Mouse (Mus musculus): Measurements from ENCODE around the gene Cadps2. TPM values are rescaled to one million over a fixed set of nuclear protein-coding genes. Genes with fewer than 3 reads are reported as not detected.

Gene Cadps2
- total RNA-seq, 2 experiments from 2014 or later = 1.1 to 1.4 TPM

DNA sequence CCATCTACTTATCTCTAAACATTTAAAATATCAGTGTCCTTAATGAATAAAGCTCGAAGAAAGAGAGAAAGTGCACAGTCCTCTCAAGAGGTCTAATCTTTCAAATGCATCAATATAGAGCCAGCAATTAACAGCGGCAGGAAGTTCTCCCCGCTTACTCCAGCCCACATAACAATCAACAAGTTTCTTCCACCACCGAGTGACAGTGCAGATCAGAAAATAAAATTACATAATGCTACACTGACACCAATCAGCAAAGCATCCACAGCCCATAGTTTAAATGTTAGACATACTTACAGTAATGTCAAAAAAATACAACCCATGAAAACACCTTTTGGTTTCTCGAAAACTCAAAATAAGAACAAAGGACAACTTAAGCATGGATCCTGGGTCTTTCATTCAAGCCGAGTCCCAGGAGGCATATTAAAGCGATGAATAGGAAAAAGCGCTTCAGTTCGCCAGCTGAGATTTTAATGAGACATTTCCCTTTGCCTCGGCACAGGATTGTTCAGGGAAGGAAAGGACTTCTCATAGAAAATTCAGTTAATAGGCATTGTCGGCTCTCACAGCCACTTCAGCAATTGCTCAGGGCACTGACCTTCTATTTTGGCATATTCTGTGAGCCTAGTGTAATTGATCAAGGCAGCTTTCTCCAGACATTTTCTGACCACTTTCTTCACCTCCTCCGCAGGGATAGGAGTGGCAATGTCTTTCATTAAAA, 456.8 kb downstream of the Cadps2 start:
- no peak for DNase-seq (ENCODE audit: low spot score in 2 of 2)

DNA sequence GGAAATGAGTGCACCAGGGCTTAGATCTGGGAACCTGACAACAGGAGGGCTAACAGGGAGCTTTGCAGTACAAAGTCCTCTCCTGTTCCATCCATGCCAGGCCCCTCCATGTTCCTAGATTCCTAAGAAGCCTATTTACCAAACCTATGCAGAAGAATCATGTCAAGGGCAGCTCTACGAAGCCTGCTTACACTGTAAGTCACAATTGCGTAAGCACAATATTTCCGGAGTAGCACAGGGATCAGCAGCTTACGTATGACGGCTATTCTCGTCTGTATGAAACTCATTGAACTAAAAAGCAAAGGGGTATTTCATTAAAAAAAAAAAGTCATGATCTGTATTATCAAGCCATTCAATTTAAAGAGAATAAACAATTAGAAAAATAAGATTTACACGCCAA, 462.9 kb downstream of the Cadps2 start:
- DNase-seq (ENCODE audit: low spot score in 2 of 2) = no peak

DNA sequence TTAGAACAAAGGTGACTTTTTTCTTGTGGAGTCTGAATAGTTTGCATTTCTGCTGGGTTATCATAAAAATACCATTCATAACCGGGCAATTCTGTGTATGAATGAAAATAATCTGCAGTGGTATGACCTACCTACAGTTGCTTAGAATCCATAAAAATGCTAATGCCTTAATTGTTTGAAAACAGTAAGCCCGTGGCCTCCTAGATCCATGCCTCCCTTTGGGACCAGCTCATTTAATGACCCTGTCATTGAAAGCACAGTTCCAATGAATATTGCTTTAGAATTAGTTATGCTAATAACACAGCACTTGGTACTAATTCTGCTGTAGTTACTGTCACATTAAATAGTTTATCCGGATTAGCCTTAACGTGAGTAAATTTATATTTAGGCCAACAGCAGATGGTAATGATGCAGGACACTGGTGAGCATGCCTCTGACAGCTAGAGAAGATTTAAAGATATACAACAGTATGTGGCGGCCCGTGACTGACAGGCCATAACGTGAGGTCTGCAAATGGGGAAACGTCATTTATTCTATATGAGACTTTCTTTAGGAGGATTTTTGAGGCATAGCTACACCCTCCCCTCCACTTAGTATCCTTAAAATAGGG, 477.3 kb downstream of the Cadps2 start:
- no peak for DNase-seq (ENCODE audit: low spot score in 2 of 2)

DNA sequence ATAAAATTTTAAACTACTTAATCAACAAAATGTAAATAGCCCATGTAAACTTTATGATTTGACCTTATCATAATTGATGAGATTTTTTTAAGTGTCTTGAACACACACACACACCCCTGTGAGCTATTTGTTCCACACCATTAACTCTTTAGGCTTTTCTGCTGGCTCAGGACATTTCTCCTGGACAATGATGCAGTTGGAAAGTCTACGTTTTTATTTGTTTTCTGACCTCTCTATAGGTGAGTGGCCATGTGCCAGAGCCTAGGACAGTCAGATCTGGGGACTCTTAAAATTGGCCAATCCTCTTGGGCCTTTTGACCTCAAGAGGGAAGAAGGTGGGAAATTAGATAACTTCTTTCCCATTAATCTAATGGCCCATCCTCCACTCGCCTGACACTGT, 478.6 kb downstream of the Cadps2 start:
- no peak for DNase-seq (ENCODE audit: low spot score in 2 of 2)

DNA sequence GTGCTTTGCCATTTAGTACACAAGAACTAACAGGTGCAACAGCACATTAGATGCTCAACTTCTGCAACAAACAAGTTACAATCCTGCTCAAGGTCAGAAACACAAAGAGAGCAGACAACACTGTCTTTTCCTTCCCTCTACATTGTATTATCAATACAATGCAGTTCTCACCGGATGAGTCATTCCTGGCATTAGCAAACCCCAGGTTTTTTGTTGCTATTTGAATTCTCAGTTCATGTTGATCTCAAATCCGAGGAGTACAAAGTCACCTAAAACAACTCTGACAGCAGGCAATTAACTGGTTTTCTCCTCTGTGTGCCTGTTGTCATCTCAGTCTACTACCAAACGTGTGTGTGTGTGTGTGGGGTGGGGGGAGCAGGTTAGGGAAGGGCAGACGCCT, 483.1 kb downstream of the Cadps2 start:
- DNase-seq (ENCODE audit: low spot score in 2 of 2) = no peak

DNA sequence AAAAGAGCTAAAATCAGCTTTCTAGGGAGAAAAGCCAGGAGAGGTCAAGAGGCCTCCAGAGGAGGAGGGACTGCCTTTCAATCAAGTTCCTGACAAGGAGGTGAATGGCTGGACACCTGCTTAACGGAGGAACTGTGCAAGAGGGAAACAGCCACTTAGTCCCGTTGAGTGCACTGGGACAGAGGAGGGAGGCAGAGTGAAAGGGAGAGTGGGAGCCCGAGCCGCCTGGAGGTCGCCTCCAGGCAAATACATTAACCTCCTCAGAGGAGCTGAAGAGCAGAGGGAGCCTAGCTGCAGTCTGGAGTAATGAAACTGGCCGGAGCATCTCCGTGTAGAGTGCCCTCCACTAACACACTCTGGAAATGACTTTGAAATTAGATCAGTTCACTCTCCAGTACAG, 485.7 kb downstream of the Cadps2 start:
- no peak for DNase-seq (ENCODE audit: low spot score in 2 of 2)

DNA sequence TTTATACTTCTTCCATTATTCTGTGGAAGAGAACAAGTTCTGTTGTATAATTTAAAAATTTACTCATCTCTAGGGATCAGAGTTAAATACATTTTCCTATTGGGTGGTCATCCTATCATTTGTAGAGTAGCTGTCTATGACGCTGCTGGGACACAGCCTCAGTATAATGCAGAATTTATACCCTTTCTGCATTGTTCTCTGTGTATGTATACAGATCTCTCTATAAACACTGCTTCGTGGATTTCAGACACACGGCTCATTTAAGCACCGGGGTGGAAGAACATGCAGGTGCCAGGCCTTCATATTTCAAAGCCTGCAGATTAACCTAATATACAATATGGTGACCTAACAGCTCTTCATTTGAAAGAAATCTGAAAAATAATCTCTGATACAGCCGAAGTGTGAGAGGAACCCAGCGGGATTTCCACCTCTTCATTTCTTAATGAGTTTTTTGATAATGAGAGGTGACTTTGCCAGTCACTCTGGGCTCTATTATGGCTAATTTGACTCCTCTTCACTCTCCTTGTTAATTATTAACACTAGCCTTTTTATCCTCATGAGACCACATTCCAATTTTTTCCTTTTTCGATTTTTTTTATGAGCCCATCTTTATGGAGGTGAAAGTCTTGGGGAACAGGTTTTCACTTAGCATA, 501.7 kb downstream of the Cadps2 start:
- no peak for DNase-seq (ENCODE audit: low spot score in 2 of 2)

DNA sequence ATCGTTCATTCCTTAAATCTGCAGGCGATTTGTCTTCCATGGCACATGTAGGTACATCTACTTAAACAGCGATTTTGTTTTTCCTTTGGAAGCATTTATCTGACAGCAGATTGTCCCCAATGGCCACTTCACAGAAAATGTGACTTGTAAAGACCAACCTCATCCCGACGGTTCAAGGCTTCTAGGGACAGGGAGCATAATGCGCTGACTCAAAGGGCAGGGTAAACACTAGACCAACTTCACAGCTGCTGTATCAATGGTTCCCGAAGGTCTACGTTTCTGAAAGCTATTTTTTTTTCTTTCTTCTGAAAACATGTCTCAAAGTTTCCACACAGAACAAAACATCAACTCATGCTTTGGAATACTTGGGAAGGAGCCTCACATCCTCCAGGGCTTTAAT, 524.3 kb downstream of the Cadps2 start:
- DNase-seq (ENCODE audit: low spot score in 2 of 2) = no peak

DNA sequence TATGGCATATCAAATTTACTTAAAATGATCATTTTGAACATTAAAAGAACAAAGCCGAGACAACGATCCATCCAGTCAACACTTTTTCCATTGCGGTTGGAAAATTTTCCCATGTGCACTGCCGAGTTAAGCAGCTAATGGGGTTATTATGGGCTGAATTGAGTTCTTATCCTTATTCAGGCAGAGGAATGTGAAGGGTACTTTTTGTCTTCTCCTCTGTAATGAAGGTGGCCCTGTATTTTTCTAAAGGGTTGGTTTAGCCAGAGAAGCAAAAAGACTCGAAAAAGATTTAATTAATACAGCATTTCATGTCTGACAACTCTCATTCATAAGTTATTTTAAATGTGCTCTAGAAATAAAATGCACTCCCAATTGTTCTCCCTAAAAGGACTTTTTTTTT, 524.9 kb downstream of the Cadps2 start:
- DNase-seq (ENCODE audit: low spot score in 2 of 2) = no peak

DNA sequence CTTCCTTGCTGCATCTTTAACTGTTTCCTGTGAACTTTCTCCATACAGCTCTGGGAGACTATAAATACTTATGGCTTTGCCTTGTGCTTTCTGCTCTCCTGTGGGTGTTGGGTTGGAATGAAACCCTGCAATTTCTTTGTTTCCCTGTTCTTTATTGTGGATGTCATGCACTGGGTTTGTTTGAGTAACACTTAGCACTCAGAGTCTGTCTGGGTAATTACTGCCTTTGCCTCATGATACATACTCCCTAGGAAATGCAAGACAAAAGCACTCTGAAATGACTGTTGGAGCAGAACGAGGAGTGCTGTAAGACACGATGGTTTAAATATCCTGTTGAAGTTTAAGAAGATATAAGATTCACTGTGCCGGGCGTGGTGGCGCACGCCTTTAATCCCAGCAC, 533.2 kb downstream of the Cadps2 start:
- no peak for DNase-seq (ENCODE audit: low spot score in 2 of 2)

DNA sequence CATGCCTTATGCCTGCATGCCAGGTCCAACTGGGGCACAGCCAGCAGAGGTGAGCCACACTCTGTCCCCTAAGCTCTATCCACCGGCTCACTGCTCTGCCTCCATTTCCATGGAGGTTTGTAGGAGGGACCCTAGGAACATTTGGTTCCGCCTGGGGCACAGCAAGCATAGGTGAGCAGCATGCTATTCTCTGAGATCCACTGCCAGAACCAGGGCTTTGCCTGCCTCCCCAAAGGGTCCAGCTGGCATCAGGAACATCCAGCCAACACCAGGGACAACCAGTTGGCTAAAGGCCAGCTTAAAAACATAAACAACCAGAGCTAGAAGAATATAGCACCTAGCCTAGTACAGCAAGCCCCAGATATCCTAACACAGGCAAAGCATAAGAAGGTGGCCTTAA, 540.6 kb downstream of the Cadps2 start:
- no peak for DNase-seq (ENCODE audit: low spot score in 2 of 2)

DNA sequence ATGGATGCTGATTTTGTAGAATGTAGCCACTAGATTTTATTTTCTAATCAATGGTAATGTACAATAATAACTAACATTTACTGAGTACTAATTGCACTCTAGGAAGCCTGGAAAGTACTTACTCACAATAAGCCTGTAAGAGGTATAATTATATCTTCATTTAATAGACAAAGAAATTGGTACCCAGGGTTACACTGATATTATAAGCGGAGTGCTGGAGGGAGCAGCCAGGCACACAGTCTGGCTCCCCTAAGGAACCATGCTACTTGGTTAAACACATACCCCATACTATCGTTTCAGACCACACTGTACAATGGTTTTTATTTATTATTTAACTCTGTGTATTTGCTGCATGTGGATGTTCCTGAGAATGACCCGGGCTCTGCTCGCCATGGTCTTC, 544.5 kb downstream of the Cadps2 start:
- DNase-seq (ENCODE audit: low spot score in 2 of 2) = no peak

DNA sequence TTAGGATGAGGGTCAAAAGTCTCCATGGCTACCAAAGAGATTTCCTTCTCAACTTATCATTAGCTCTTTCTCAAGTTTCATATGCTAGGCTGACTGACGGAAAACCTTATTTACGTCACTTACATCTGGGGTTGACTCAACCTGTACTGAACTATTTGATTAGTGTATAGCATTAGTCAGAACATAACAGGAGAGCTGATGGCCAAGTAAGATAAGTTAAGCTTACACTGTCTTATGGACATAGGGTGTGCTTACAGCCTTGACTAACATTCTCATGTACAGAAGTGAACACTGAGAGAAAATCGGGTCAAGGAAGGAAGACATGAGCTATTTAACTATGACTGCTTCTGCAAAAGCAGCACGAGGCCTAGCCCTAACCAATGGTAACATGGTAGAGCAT, 550.5 kb downstream of the Cadps2 start:
- no peak for DNase-seq (ENCODE audit: low spot score in 2 of 2)

DNA sequence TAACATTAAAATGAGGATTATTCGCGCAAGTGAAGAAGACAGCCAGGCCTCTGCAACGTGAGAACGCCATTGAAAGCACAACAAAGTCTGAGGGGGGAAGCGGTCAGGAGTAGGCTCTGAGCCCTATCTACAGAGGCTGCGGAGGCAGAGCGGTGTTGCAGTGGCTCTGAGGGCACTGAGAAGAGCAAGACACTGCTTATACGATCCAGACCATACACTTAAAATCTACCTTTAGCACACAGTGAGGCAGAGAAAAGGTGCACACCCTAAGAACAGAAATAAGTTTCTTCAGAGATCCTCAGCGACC, 557.8 kb downstream of the Cadps2 start:
- no peak for DNase-seq (ENCODE audit: low spot score in 2 of 2)

DNA sequence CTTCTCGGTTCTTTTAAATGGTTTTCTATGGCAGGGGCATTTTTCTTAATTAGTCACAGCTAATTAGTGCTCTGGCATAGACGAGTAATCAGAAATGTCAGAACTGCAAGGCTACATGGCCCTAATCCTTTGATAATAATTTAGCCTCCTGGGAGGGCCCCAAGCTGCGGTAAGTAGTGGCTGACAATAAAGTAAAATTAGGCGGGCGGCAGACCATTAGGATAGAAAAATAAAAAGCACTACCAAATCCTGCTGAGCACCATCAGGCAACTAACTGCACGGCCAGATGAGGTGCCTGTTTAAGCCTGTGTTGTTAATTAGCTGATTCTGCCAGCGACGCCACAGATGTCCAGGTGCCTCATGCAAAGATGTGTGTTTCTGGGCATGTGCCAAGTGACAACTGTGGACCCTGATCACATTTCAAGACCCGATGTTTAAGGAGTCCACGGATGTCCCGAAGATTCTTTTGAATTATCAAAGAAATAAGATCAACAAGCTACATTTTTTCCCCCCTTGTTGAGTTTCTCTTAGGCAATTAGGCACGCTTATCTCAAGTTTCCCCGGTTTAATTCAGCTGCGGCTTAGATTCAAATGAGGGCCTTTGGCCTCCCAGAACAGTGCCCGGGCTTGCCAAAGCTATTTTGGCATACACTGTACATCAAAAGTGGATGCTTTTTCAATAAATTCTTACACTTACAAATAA, 558.3 kb downstream of the Cadps2 start:
- DNase-seq (ENCODE audit: low spot score in 2 of 2) = no peak

DNA sequence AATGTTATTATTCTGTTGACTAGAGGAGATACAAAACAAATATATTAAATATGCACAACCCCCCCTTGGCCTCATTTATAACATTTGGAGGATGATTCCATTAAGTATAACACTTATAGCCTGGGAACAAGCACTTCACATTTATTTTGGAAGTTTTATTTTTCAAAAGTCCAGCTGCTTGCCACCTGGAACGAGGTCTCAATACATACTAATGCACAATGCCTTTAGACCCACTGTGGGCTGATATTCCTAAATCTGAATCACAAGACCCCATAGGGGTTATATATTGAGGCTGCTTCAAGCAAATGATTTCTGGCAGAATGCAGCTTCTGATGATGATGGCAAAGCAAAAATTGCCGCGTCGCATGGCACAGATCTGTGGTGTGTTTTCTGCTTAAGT, 565.7 kb downstream of the Cadps2 start:
- no peak for DNase-seq (ENCODE audit: low spot score in 2 of 2)

DNA sequence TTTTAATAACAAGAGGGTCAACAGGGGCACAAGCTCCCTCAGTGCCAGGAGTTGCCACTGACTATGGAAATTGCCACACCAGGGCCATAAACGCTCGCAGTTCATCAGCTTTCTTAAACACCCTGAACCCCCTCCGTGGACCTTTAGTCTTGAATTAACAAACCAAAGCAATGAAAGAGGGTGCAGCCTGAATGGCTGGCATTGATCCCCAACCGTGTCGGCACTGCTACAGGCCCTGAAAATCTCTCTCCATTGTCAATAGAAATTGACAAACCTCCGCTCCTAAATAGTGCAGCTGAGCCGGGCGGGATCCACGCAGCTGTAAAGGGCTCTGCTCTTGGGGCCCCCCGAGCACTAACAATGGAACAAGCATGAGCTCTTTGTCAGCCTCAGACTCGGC, 566.2 kb downstream of the Cadps2 start:
- no peak for DNase-seq (ENCODE audit: low spot score in 2 of 2)

DNA sequence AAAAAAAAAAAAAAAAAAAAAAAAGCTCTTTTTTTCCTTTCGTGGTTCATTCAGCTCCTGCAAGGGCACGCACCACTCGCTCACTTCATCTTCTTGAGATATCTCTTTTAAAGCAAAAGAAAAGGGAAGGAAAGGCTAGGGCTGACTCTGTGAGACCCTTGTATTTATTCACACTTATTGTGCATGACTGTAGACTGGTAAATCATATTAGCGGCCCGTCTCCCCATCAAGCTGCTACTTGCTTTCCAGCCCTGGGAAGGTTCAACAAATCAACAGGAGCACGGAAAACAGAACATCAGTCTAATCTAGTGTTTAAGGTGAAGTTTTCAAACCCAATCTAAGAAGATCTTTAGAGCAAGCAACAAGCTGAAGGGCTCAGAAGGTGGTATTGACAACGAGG, 566.7 kb downstream of the Cadps2 start:
- no peak for DNase-seq (ENCODE audit: low spot score in 2 of 2)

DNA sequence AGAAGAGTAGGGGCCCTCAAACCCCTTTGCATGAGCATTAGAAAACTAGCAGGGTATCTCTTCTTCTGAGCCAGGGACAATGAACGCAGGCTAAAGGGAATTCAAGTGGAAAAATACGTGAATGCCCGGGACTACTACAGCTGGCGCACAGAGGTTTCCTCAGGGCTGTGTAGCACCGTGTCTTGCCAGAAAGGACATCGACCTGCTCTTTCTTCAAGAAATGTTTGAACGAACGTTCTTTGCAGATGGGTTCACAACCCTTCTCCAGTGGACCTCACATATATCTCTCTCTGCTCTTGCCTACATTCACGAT, 578.5 kb downstream of the Cadps2 start:
- DNase-seq (ENCODE audit: low spot score in 2 of 2) = no peak

DNA sequence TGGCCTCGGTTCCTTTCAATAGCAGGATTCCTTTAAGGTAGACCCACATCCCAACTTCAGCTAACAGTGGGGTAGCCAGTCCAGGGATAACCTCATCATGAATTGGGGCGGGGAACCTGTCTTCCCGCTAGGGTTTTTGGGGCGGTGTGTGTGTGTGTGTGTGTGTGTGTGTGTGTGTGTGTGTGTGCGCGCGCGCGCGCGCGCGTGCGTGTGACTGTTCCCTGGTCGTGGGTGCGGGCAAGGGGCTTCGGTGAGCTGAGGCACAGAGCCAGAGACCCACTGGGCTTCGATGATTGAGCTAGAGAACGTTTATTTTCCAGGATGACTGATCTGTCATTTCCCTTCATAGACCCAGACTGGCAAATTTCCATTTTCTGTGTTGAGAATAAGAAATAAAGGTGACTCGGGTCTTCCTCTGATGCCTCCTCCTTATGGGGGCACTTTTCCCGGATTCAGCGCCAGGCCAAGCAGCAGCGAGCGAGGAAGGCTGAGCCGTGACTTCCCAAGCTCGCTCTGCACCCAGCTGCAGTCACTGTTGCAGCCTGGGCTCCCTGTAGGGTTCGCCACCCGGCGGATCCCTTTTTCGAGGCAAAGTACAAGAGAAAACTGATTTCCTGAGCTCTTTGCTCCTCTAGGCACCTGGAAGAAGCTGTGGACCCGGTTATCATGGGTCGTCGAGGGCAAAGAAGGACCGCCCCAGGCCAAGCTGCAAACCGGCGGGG, 579.0 kb downstream of the Cadps2 start:
- DNase-seq (ENCODE audit: low spot score in 2 of 2) = no peak

DNA sequence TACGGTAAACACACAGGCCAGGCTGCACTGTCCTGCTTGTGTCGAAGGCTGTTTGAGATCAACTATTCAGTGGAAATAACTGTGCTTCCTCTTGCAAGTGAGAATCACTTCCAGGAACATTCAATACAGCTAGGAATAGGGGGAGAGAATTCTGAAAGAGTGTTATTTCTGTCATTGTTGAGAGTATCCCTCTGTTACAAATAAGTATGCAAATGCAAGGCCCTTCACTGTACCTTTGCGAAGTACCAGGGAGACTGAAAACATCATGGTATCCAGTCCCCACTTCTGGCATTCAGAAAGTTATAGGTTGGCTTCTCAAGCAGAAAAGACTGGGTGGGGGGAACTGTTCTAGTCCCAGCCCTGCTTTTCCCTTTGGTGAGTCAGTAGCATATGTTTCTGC, 581.2 kb downstream of the Cadps2 start:
- DNase-seq (ENCODE audit: low spot score in 2 of 2) = no peak

DNA sequence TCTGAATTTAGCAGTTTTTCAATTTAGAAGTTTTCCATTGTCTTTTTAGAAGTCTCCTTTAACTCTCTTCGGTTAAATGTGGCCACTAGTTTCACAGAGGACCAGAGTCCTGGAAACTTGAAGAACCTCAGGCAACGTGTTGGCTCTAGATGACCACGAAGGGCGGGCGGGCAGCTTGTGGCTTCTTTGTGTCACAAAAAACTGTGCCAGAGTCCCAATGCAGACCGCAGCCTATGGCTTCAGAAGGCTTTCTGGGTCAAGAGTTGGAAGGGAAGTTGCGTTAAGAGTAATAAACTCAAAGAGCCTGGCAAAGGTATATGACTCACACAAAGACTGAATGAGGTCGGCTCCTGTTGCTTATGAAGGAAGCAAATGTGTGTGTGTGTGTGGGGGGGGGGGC, 584.1 kb downstream of the Cadps2 start:
- DNase-seq (ENCODE audit: low spot score in 2 of 2) = no peak
